Mouse (Mus musculus) thymus, postnatal 25 days (tissue): ENCODE results near the gene Bri3bp.
A peak's percentile ranks its signal among the peaks of the same experiment; 100 is the strongest.

Experiments used
- DNase-seq: peaks from one replicate; pipeline ENCODE4 v3.0.0; 2022

Gene Bri3bp

DNA sequence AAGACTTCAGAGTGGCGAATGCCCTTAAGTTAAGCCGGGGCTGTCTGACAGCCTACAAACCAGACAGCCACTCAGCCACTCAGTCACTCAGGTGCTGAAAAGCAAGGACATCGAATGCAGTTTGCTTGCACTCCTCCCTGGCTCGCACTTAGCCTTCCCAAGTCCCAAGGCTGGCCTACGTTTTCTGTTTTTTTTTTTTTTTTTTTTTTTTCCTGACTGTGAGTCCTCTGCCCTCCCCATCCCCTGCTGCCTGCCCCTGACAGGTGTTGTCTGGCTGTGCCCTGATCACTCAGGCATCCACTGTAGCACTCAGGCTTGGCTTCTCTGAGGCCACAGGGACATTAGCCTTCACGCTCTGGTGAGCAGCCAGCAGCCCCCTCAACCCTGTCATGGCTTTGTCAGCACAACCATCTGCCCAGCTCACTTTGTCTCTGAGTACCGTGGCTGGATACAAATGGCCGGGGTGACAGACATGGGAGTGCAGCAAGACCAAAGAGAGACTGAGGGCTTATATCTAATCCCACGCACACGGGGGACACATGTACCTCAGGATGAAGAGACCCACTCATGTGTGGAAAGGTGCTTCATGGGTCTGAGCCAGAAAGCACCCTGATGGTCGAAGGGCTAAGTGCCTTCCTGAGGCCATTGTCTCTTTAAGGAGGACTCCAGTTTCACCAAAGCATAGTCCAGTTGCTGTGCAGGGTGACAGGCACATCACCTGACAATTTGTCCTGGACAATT lies 46.2 kb downstream of the Bri3bp start:
- DNase-seq = no peak

DNA sequence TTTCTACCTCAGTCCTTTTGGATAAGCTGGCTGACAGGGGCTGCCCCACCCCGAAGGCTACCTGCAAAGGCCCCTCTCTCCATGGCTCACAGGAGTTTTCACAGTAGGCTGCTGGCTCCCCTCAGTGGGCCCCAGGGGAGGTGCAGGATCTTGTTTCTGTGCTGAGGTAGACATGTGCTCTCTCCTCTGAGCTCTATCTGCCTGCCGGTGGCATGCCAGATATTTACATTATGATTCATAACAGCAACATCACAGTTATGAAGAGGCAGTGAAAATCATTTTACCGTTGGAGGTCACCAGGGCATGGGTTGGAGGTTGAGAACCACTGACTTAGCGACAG lies 46.7 kb downstream of the Bri3bp start:
- DNase-seq = no peak

DNA sequence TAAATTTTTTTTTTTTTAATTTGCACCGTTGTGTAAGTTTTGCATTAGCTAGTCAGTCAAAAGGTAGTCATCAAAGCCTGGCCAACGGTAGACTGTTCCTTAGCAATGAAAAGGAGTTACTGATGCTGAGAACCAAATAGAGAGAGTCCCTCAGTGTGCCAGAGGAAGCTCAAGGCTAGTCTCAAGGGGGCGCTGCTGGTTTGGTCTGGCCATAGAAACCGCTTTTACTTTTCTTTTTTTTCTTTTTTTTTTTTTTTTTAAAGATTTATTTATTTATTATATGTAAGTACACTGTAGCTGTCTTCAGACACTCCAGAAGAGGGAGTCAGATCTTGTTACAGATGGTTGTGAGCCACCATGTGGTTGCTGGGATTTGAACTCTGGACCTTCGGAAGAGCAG lies 47.6 kb downstream of the Bri3bp start:
- peak; percentile 43 for DNase-seq

DNA sequence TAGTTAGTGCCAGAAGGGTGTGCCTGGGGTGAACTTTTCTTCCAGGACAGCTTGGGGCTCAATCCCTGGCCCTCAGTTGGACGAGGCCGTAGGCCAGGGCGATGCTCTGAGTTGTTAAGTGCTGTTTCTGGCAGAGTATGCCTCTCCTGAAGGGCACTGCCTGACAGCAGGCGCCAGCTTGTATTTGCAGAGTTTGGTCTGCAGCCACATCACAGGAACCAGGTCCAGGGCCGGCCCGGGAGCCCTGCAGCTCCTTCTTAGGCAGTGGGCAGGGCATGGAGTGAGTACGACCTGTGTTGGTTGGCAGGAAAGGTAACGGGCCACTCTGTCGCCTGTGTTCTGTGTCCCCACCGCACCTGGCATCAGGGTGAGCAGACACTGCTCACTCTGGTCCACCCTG lies 49.7 kb downstream of the Bri3bp start:
- DNase-seq = no peak

DNA sequence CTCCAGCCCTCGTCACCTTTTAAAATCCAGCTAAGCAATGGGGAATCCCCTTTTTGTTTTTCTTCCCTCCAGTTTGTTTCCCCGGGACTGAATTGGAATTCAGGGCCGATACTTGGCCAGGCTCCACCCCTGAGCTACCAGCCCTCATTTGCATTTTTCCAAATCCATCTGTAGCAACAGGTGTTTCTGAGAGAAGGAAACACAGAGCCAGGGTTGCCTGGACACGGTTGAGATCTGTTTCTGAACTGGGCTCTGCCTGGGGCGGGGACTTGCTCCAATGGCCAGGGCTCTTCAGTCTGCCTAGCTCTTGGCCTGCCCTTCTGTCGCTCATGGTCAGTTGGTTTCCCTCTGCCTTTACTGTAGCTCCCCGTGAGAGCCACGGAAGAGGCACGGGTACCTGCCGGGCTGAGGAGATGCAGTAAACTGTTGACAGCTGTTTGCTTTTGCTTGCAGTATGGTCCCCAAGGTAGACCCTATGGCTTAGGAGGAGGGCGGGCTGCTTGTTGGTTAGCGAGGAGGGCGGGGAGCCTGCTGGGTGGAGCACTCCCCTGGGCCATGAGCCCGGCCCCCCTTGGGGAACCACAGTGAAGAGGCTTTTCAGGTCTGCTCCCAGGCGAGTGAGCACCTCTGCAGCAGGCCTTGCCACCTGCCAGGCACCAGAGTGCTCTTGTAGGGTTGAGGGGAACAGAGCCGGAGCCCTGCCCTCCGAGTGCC lies 51.2 kb downstream of the Bri3bp start:
- no peak for DNase-seq

DNA sequence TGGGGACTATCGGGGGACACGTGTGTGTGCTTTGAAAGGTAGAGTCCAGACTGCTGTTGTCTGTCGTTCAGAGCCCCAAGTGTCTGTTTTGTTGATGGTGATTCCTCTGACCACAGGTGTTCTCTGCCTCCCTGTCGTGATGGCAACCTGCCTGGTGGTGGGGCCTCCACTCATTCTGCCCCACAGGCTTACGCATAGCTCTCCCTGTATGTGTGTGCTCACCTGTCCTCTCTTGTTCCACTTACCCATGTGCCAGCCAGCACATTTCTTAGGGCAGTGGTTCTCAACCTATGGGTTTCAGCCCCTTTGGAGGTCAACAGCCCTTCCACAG lies 51.7 kb downstream of the Bri3bp start:
- DNase-seq = no peak

DNA sequence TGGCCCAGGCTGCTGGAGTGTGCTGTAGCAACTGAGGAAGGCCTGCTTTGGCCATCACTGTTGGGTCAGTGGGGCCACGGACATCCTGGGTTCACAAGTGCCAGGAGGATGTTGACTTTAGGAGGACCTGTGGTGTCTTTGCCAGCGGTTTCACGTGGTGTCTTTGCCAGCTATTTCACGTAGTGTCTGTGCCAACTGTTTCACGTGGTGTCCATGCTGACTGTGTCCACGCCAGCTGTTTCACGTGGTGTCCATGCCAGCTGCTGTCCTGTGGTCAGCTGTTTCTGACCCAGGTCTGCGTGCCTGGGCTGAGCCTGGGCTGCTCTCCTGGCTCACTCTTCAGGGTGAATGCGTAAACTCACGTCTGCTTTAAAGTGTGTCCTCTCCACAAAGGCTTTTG lies 54.3 kb downstream of the Bri3bp start:
- DNase-seq = no peak

DNA sequence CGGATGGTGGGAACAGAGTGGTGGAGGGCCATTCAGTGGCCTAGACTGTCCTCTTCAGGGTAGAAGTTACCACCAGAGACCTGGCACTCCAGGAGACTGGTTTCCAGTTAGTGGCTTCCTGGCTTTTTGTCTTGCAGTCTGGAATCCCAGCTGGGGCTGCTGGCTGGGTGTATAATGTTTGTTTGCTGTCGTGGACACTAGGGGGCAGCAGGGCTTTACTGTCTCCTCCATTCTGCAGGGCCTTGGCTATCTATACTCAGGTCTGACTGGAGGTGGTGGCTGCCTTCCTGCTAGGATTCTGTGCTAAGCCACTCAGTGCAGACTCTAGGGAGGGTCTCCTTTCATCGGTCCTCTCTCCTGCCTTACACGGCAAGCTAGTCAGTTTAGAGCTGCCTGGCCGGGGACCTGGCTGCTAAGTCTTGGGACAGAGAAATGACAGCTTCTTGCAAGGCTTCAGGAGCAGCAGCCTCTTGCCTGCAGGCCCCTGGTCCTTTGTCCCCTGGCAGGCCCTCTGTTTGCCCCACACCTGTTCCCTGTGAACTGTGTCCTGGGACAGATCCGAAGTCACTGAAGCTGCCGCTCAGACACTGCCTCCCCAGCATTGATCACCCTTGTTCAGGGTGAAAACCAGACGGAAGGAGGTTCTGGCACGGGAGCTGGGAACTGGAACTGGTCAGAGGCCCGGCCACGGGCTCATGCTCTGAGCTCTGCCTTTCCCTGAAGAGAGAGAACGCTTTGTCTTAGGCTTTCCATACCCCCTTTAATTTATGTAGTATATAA lies 56.6 kb downstream of the Bri3bp start:
- peak; percentile 54 for DNase-seq

DNA sequence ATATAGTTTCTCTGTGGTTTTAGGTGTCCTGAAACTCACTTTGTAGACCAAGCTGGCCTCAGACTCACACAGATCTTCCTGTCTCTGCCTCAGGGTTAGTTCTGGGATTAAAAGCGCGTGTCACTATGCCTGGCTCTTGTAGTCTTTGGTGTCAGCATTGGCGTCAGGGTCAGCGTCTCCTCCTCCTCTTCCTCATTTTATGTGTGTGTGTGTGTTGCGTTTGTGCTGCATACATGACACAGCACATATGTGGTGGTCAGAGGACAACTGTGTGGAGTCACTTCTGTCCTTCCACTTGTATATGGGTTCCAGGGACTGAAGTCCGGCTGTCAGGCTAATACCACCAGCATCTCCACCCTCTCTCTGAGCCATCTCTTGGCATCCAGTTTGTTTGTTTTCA lies 60.1 kb downstream of the Bri3bp start:
- DNase-seq = no peak

DNA sequence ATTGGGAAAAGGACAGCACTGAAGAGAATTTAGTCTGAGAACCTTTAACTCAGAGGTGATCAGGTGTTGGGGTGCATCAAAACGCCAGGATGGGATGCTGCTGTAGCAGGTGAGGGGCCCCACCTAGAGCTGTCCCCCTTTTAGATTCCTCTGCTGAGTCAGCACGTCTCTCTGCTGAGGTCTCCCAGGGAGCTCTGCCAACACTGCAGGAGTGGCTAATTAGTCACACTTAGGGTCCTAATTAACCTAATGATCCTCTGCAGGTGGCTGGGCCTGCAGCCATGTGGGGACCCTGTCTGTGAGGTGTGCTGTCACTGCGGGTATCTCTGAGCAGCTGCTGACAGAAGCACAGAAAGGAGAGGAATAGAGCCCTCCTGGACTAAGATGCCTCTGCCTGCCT lies 60.8 kb downstream of the Bri3bp start:
- DNase-seq = no peak

DNA sequence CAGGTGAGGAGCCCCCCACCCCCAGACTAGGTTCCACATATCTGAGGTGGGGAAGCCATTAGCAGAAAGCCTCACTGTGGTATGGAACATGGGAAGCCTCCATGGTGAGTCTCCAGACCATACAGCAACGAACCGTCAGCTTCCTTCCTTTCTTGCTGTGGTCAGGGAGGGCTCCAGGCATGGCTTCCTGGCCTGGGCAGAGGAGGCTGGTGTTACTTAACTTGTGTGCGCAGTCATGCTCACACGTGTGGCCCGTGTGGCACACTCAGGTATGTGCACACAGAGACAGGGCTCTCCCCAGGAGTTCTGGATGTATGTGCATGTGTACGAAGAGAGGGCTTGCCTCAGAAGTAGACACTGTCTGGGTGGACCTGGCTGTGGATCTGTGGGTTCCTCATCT lies 62.3 kb downstream of the Bri3bp start:
- no peak for DNase-seq

DNA sequence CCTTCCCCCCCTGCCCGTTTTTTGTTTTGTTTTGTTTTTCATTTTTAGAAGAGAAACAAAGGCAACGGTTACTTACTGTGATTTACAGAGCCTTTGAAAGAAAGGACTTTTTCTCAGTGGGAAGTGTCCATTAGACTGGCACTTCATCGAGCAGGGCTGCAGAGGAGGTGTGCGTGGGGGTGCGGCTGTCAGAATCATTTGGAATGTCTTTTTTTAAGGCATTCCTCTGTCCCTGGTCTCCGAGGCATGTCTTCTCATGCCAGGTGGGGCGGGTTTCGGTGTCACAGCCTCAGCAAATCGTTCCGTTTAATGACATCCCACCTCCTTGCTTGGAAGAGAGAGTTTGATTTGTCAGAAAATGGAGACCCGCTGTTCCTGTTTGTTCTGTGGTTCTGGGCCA lies 63.3 kb downstream of the Bri3bp start:
- DNase-seq = no peak

DNA sequence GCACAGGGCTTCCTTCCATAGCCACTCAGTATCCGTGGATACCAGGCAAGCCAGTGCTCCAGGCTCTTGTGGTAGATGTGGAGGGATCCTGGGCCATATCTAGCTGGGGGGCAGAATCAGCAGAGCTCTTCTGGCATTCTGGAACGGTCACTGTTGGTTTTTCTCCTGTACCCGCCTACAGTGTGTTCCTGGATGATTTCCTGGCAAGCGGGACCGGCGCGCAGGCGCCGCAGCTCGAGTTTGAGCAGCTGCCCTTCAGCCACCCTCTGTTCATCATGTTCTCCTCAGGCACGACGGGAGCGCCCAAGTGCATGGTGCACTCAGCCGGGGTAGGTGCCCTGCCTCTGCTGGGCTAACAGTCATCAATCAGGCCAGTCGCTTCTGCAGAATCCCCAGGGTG lies 64.6 kb downstream of the Bri3bp start:
- no peak for DNase-seq

DNA sequence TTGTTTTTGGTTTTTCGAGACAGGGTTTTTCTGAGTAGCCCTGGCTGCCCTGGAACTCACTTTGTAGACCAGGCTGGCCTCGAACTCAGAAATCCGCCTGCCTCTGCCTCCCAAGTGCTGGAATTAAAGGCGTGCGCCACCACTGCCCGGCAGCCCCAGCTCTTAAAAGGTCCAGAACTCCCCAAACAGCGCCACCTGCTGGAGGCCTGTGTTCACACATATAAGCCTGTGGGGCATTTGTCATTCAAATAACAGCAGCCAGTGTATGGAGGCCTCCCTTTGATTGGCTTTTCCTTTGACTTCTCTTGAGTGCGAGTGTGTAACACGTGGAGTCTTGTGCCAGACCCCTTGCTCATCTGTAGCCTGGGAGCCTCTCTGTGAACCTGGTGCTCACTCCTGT lies 66.2 kb downstream of the Bri3bp start:
- DNase-seq = no peak

DNA sequence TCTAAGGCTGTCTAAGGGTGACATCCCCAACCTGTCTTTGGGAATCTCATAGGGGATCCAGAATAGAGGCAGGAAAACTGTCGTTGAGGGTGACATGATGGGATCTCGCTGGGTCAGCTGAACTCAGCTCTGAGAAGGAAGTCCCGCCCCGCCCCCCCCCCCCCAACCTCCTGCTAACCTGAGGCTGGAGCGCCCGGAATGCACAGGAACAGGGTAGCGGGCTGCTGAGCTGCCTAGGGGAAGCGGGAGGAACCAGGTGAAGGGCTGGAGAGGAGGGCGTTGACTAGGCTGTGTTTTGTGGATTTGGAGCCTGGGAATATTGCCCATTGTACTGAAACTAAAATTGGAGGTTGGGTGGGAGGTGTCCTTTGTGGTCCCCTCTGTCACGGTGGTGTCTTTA lies 66.6 kb downstream of the Bri3bp start:
- no peak for DNase-seq

DNA sequence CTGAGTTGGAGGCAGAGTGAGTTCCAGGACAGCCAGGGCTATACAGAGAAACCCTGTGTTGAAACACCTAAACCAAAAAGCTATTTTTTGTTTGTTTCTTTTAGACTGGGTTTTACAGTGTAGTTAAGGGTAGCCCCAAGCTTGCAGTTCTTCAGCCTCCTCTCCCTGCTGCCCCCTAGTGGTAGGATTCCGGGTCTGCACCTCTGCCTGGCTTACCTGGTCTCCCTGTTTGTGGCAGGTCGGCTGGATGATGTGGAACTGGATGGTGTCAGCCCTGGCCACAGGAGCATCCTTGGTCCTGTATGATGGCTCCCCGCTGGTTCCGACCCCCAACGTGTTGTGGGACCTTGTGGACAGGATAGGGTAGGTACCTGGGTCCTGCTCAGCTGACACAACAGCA lies 68.2 kb downstream of the Bri3bp start:
- DNase-seq = peak; percentile 60
